Mouse (Mus musculus) cerebellum, postnatal 4 days (tissue): ENCODE results near the gene Cemip2.
A peak's percentile ranks its signal among the peaks of the same experiment; 100 is the strongest.

Experiments used
- DNase-seq, 2 experiments: peaks; one replicate each; pipeline ENCODE4 v3.0.0; 2022; ENCODE audit warnings: low spot score in 2 of 2, mixed read lengths in 1 of 2

Gene Cemip2

GRCm38 (mm10) chr19:21778147-21778917 lies at the start of gene Cemip2:
Cemip2 (plus strand) TSS chr19:21778342.
- peak; percentile 90 to 98 for DNase-seq

- DNase-seq, result no peak
Observed at GRCm38 (mm10) chr19:21728342-21728741, 49.8 kb upstream of the Cemip2 start.

- DNase-seq, result no peak
Observed at GRCm38 (mm10) chr19:21731887-21732286, 46.3 kb upstream of the Cemip2 start.

- no peak for DNase-seq
Observed at GRCm38 (mm10) chr19:21733176-21733575, 45.0 kb upstream of the Cemip2 start.

- peak in 1 of 2 experiments; percentile 46 for DNase-seq
Observed at GRCm38 (mm10) chr19:21734112-21734511, 44.0 kb upstream of the Cemip2 start.

GRCm38 (mm10) chr19:21737446-21737845 lies 40.7 kb upstream of the Cemip2 start:
- no peak for DNase-seq

GRCm38 (mm10) chr19:21737881-21738590 lies 40.1 kb upstream of the Cemip2 start:
- DNase-seq, result peak in 1 of 2 experiments; percentile 69

GRCm38 (mm10) chr19:21738591-21739280 lies 39.4 kb upstream of the Cemip2 start:
- no peak for DNase-seq

- peak; percentile 48 to 81 for DNase-seq
Observed at GRCm38 (mm10) chr19:21742138-21742537, 36.0 kb upstream of the Cemip2 start.

GRCm38 (mm10) chr19:21745586-21745985 lies 32.6 kb upstream of the Cemip2 start:
- DNase-seq, result no peak

- peak in 1 of 2 experiments; percentile 51 for DNase-seq
Observed at GRCm38 (mm10) chr19:21747356-21747755, 30.8 kb upstream of the Cemip2 start.

GRCm38 (mm10) chr19:21750154-21750553 lies 28.0 kb upstream of the Cemip2 start:
- no peak for DNase-seq

GRCm38 (mm10) chr19:21761676-21762075 lies 16.5 kb upstream of the Cemip2 start:
- DNase-seq, result no peak

- no peak for DNase-seq
Observed at GRCm38 (mm10) chr19:21764013-21764412, 14.1 kb upstream of the Cemip2 start.

- no peak for DNase-seq
Observed at GRCm38 (mm10) chr19:21764738-21765137, 13.4 kb upstream of the Cemip2 start.

GRCm38 (mm10) chr19:21767500-21768045 lies 10.6 kb upstream of the Cemip2 start:
- no peak for DNase-seq

- DNase-seq, result no peak
Observed at GRCm38 (mm10) chr19:21769796-21770195, 8.3 kb upstream of the Cemip2 start.

- no peak for DNase-seq
Observed at GRCm38 (mm10) chr19:21771586-21771985, 6.6 kb upstream of the Cemip2 start.

GRCm38 (mm10) chr19:21773621-21774020 lies 4.5 kb upstream of the Cemip2 start:
- no peak for DNase-seq

- DNase-seq, result no peak
Observed at GRCm38 (mm10) chr19:21775629-21776028, 2.5 kb upstream of the Cemip2 start.

- no peak for DNase-seq
Observed at GRCm38 (mm10) chr19:21776671-21777070, 1.5 kb upstream of the Cemip2 start.

GRCm38 (mm10) chr19:21777171-21777731 lies 891 bp upstream of the Cemip2 start:
- DNase-seq, result peak in 1 of 2 experiments; percentile 44
